Mouse (Mus musculus) spleen, adult 2 months (tissue): ENCODE measurements around the gene Tank. TPM values are rescaled to one million over a fixed set of nuclear protein-coding genes. Genes with fewer than 3 reads are reported as not detected.

Experiments used
- DNase-seq, 2 experiments: peaks; one replicate each; pipeline versions ENCODE4 v3.0.0 to v3.0.0-alpha.2; 2012 to 2021; ENCODE audit warnings: low spot score in 2 of 2, low read depth in 1 of 2
- H3K27ac ChIP-seq: fragments of 200-500 bp; 2 replicates; pipeline ENCODE4 v1.5.1; 2012; ENCODE audit warnings: low read length, inconsistent platforms; ENCODE audit not compliant: insufficient read depth
- H3K27me3 ChIP-seq: fragments of 200-500 bp; 2 replicates; pipeline ENCODE4 v1.6.1; 2012; ENCODE audit warnings: mild to moderate bottlenecking, moderate library complexity, low read length, inconsistent platforms; ENCODE audit not compliant: control insufficient read depth, insufficient read depth
- H3K36me3 ChIP-seq: fragments of 200-500 bp; 2 replicates; pipeline ENCODE4 v1.6.1; 2012; ENCODE audit warnings: mild to moderate bottlenecking, low read length, inconsistent platforms; ENCODE audit not compliant: control insufficient read depth, insufficient read depth
- H3K4me1 ChIP-seq: fragments of 200-500 bp; 2 replicates; pipeline ENCODE4 v1.6.1; 2011; ENCODE audit warnings: inconsistent platforms; ENCODE audit not compliant: control insufficient read depth, insufficient read depth, insufficient read length
- H3K4me3 ChIP-seq: fragments of 200-500 bp; 2 replicates; pipeline ENCODE4 v1.5.1; 2011; ENCODE audit warnings: mild to moderate bottlenecking, inconsistent platforms; ENCODE audit not compliant: insufficient read depth, insufficient read length; ENCODE audit errors: extremely low read depth
- CTCF ChIP-seq: fragments of 200-500 bp; IDR thresholded peaks from 2 replicates; pipeline ENCODE4 v1.5.1; 2011; ENCODE audit warnings: mild to moderate bottlenecking, inconsistent platforms; ENCODE audit not compliant: insufficient read depth, insufficient read length, insufficient replicate concordance; ENCODE audit errors: extremely low read depth
- POLR2A ChIP-seq: fragments of 200-500 bp; IDR thresholded peaks from 2 replicates; pipeline ENCODE4 v1.6.1; 2011; ENCODE audit warnings: low read depth, low read length, inconsistent platforms
- WGBS: fragments of 180-500 bp; shearing (Covaris S2); methylation state at CpG from one replicate; pipeline ENCODE4 v1.1.7; 2018; 5-methylcytosine and 5-hydroxymethylcytosine counted together
- polyA plus RNA-seq: library from polyadenylated mRNA; depleted of rRNA; stranded (reverse); fragments of >200 nt; gene quantifications from 2 replicates; pipeline ENCODE4 v1.2.3, GENCODE M21; 2012; rRNA removed

Tank gene
- polyA plus RNA-seq: 7.1 and 7.3 TPM in 2 replicates

DNA sequence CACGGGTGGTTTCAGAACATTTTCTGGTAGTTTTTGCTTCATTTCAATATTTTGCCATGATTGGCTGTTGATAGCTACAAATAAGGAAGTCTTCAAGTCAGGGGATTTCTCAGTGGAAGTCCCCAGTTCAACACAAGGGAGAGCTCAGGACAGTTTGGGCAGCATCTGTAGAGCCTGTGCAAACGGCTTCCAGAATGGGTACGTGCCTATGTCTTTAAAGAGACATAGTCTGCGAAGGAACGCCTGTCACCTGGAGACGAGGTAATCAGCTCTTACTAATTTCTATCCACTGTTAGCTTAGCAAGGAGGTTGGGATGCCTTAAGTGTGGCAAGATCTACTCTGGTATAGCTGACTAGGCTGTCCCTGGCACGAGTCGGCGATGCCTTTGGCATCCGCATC is at the start of gene Tank:
Gene Tank, plus strand, starts transcription at position 153 of the 400 bp plus-strand sequence.
- Histone ChIP-seq H3K36me3 (no peaks in the 10 kb centered on the region), H3K4me3 (peak within 1 kb of the TSS; percentile 59), H3K27ac (peak within 1 kb of the TSS; percentile 85), H3K4me1 (peaks cover 8% of the 10 kb centered on the region), H3K27me3 (no peaks in the 10 kb centered on the region)
- 35% methylated on average over 10 of the region's 10 CpGs for WGBS
- DNase-seq: peak; percentile 69 to 77
- TF ChIP-seq CTCF: no peak
- peak; percentile 75 for TF ChIP-seq POLR2A

- DNase-seq: no peak
- Histone ChIP-seq H3K36me3 (no peaks in the 10 kb centered on the region), H3K4me1 (no peaks in the 10 kb centered on the region), H3K4me3 (no peak overlapping the region), H3K27ac (no peak overlapping the region), H3K27me3 (no peaks in the 10 kb centered on the region)
- WGBS: 90% methylated on average over 3 of the region's 3 CpGs
- TF ChIP-seq POLR2A: no peak
- no peak for TF ChIP-seq CTCF
These were observed 46.1 kb upstream of the Tank start for GRCm38 (mm10) chr2:61532326-61532725.

- 87% methylated on average over 2 of the region's 2 CpGs for WGBS
- DNase-seq: no peak
These were observed 45.3 kb upstream of the Tank start for GRCm38 (mm10) chr2:61533131-61533530.

DNA sequence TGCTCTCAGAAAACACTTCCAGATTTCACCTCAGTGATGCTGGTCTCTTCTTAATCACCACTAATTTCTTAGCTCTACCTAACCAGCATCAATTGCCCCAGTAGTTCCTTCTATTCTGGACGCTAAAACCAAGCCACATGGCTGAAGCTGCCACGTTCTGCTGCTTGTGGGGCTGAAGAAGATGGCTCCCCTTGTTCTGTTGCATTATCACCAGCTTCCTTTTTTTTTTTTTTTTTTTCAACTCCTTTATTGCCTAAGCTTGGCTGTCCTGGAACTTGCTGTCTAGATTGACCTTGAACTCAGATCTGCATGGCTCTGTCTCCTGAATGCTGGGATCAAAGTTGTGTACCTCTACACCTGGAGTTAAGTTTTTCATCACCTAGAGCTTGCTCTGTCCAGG is 41.5 kb upstream of the Tank start:
- TF ChIP-seq POLR2A (no peak), CTCF (no peak)
- 73% methylated on average over 2 of the region's 2 CpGs for WGBS
- no peaks in the 10 kb centered on the region for H3K36me3 ChIP-seq
- no peak overlapping the region for H3K27ac ChIP-seq
- no peaks in the 10 kb centered on the region for H3K27me3 ChIP-seq
- no peaks in the 10 kb centered on the region for H3K4me1 ChIP-seq
- DNase-seq: no peak
- H3K4me3 ChIP-seq: no peak overlapping the region

More at GRCm38 (mm10) chr2:61533131-61533530, 45.3 kb upstream of the Tank start:
- Histone ChIP-seq H3K27me3 (no peaks in the 10 kb centered on the region), H3K4me1 (no peaks in the 10 kb centered on the region), H3K4me3 (no peak overlapping the region), H3K36me3 (no peaks in the 10 kb centered on the region), H3K27ac (no peak overlapping the region)
- TF ChIP-seq CTCF (no peak), POLR2A (no peak)

GRCm38 (mm10) chr2:61539378-61539777 is 39.0 kb upstream of the Tank start:
- TF ChIP-seq CTCF (no peak), POLR2A (no peak)
- no peaks in the 10 kb centered on the region for H3K36me3 ChIP-seq
- no peaks in the 10 kb centered on the region for H3K4me1 ChIP-seq
- no peak for DNase-seq
- no peak overlapping the region for H3K4me3 ChIP-seq
- WGBS: 53% methylated on average over 2 of the region's 2 CpGs
- H3K27ac ChIP-seq: no peak overlapping the region
- no peaks in the 10 kb centered on the region for H3K27me3 ChIP-seq

DNA sequence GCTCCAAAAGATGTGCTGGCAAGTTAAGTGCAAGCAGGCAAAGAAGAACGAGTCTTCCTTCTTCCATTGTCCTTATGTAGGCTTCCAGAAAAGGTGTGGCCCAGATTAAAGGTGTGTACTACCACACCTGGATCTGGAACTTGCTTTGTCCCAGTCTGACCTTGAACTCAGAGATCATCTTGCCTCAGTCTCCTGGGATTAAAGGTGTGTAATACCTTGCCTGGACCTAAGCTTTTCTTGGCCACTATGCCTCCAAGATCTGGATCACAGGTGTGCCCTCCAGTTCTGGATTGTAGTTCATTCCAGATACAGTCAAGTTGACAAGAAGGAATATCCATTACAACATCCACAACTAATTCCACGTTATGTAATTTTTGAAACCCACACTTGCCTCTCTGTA is 36.0 kb upstream of the Tank start:
- no peaks in the 10 kb centered on the region for H3K36me3 ChIP-seq
- WGBS: 75% methylated on average over 2 of the region's 2 CpGs
- H3K27me3 ChIP-seq: no peaks in the 10 kb centered on the region
- H3K4me3 ChIP-seq: no peak overlapping the region
- TF ChIP-seq POLR2A (no peak), CTCF (no peak)
- H3K4me1 ChIP-seq: no peaks in the 10 kb centered on the region
- DNase-seq: no peak
- no peak overlapping the region for H3K27ac ChIP-seq

GRCm38 (mm10) chr2:61545666-61546065 is 32.7 kb upstream of the Tank start:
- no peak overlapping the region for H3K27ac ChIP-seq
- 85% methylated on average over 3 of the region's 3 CpGs for WGBS
- H3K36me3 ChIP-seq: no peaks in the 10 kb centered on the region
- TF ChIP-seq CTCF (no peak), POLR2A (no peak)
- no peak overlapping the region for H3K4me3 ChIP-seq
- no peaks in the 10 kb centered on the region for H3K27me3 ChIP-seq
- no peak for DNase-seq
- no peaks in the 10 kb centered on the region for H3K4me1 ChIP-seq

- no peaks in the 10 kb centered on the region for H3K4me1 ChIP-seq
- 77% methylated on average over 2 of the region's 2 CpGs for WGBS
- no peak for TF ChIP-seq POLR2A
- TF ChIP-seq CTCF: no peak
- no peak for DNase-seq
- no peak overlapping the region for H3K27ac ChIP-seq
- H3K36me3 ChIP-seq: no peaks in the 10 kb centered on the region
- no peaks in the 10 kb centered on the region for H3K27me3 ChIP-seq
- H3K4me3 ChIP-seq: no peak overlapping the region
These were observed 30.4 kb upstream of the Tank start for GRCm38 (mm10) chr2:61548021-61548420.
